Mouse (Mus musculus): ENCODE data around the gene Ooep. TPM values are rescaled to one million over a fixed set of nuclear protein-coding genes. Genes with fewer than 3 reads are reported as not detected.

The Ooep gene
- polyA plus RNA-seq (2015; fragmentation: Nextera tagmentation; extraction: Ambion mirVana), result 3.8 TPM in 2 replicates

DNA sequence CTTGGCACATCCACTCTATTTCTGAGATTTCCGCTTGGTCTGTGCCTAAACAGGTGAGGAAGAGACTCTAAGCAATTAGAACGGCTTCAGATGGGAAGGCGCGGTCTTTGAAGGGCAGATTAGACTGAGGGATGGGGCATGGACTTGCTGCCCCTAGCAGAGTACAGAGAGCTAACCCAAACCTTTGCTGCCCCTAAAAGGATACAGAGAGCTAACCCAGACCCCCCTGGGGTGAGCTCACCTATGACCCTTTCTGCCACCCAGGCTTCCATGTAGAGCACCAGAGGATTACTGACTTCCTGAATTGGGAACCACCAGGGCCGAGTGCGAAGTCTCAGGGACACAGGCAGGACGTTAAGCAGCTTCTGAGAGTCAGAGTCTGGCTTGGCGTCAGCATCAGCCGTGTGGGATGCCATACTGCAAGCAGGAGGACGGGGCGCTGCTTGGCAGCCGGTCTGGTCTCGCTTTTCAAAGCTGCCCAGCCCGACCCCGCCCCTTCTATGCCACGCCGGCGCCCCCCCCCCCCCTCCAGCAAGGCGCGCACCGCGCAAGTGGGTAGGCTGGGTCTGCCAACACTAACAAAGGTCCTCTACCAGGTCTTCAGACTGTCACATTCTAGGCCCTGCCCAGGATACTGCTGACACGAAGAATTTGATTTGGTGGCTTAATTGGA is at the start of gene Ooep:
Gene Ooep (minus strand): TSS at position 613 of the 673 bp plus-strand sequence.
- Histone ChIP-seq H3K27me3 (peaks cover 4% of the 10 kb centered on the region; the same call in 1 of the 2 replicates), H3K4me3 (peak within 1 kb of the TSS; percentile 41), H3K4me2 (replicated peaks) (peak within 1 kb of the TSS; percentile 74), H3K9me3 (no peaks in the 10 kb centered on the region), H3K27ac (no peak within 1 kb of the TSS), H3K9ac (peak within 1 kb of the TSS; percentile 58), H3K4me1 (peaks cover 11% of the 10 kb centered on the region), H3K36me3 (no peaks in the 10 kb centered on the region)
- WGBS, result 4% methylated on average over 20 of the region's 23 CpGs
- peak; percentile 82 for ATAC-seq (ENCODE audit: low FRiP score, low read depth)

DNA sequence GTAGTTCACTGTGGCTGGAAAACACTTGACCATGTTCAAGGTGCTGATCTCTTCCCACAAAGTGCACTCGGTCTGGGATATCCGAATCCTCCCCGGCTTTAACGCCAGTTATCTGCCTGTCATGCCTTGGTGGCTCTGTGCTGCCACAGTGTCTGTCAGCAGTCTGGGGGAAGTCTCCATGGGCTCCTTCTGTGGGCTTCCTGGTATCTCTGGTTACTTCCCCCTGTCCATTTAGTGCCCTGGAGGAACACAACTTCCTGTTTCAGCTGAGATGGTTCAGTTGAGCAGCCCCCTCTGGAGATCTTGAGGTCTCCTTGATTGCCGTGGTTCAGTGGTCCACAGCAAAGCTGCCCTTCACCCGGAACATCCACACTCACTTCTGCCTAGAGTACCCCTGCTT is 49.7 kb upstream of the Ooep start:
- ATAC-seq (ENCODE audit: low FRiP score, low read depth), result no peak
- WGBS, result 82% methylated on average over 6 of the region's 6 CpGs
- H3K27ac ChIP-seq, result no peak overlapping the region
- H3K27me3 ChIP-seq, result no peaks in the 10 kb centered on the region
- H3K4me1 ChIP-seq, result no peaks in the 10 kb centered on the region
- no peaks in the 10 kb centered on the region for H3K9me3 ChIP-seq
- H3K36me3 ChIP-seq, result no peaks in the 10 kb centered on the region
- H3K9ac ChIP-seq, result no peak overlapping the region
- H3K4me2 ChIP-seq (replicated peaks), result no peak overlapping the region
- no peak overlapping the region for H3K4me3 ChIP-seq

DNA sequence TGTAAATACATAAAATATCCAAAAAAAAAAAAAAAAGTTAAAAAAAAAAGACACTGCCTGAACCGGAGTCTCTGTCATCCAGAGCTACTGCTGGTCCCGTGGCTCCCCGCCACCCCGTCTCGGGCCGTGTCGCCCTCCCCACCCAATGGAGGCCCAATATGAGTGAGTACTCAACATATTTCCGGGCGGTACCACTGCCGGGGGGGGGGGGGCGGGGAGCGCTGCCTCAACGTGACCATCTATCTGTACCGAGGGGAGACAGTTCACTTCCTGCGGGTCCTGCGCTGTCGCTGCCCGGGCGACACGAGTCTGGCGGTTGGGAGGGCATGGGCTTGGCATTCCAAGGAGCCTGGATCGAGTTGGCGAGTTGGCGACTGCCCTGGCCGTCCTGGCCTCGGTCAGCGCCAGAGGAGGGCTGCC is 48.8 kb upstream of the Ooep start:
- ATAC-seq (ENCODE audit: low FRiP score, low read depth), result peak; percentile 44; the same call in 1 of the 2 replicates
- Histone ChIP-seq H3K4me2 (replicated peaks) (peak overlapping the region; percentile 67), H3K27me3 (no peaks in the 10 kb centered on the region), H3K4me1 (no peaks in the 10 kb centered on the region), H3K36me3 (no peaks in the 10 kb centered on the region), H3K4me3 (peak overlapping the region; percentile 37), H3K27ac (no peak overlapping the region), H3K9ac (peak overlapping the region; percentile 56), H3K9me3 (no peaks in the 10 kb centered on the region)
- 18% methylated on average over 27 of the region's 27 CpGs for WGBS

- Histone ChIP-seq H3K4me2 (replicated peaks) (no peak overlapping the region), H3K27me3 (peaks cover 26% of the 10 kb centered on the region), H3K4me1 (no peaks in the 10 kb centered on the region), H3K9me3 (no peaks in the 10 kb centered on the region), H3K27ac (no peak overlapping the region), H3K36me3 (no peaks in the 10 kb centered on the region), H3K9ac (no peak overlapping the region), H3K4me3 (no peak overlapping the region)
- ATAC-seq (ENCODE audit: low FRiP score, low read depth), result no peak
- WGBS, result 90% methylated on average over 7 of the region's 7 CpGs
These were observed 23.1 kb upstream of the Ooep start for GRCm38 (mm10) chr9:78401596-78401995.

DNA sequence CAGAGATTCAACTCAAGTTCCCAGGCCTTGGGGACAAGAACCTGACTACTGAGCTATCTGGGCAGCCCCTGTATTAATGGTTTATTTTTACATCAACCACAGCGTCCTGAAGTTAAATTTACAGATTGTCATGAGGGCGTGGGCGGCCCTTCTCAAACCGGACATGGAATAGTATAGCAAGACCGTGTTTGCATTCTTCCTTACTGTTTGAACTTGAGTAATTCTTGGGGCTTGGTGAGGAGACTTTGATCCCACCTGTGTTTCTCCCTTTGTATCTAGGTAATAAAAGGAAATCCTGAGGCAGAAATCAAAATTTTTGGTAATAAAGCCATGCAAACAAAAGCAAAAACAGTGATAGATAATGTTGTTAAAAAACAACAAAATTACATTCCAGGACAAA is 22.0 kb upstream of the Ooep start:
- WGBS, result 83% methylated on average over 5 of the region's 5 CpGs
- H3K9ac ChIP-seq, result no peak overlapping the region
- H3K27ac ChIP-seq, result no peak overlapping the region
- H3K4me1 ChIP-seq, result 0 out of 2 replicates have a peak, but pooled peaks cover 7% of the 10 kb centered on the region
- ATAC-seq (ENCODE audit: low FRiP score, low read depth), result no peak
- H3K36me3 ChIP-seq, result no peaks in the 10 kb centered on the region
- no peaks in the 10 kb centered on the region for H3K9me3 ChIP-seq
- H3K4me2 ChIP-seq (replicated peaks), result no peak overlapping the region
- H3K4me3 ChIP-seq, result no peak overlapping the region
- H3K27me3 ChIP-seq, result peaks cover 36% of the 10 kb centered on the region

DNA sequence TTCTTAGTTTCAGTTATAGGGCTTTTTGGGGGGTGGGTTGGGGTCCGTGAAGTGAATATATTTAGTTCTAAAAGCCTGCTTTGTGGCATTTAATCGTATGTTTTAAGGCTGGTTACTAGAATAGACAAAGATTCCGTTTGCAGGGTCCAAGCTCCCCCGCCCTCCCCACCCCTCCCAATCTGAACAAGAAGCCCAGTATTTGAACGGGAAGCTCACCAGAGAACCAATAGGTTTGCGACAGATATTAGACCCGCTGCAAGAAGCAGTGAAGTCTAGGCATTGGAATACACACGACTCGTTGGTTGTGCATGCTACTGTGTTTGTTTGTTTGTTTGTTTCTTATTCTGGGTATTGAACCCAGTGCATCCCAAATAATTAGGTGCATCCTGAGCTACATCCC is 18.0 kb upstream of the Ooep start:
- Histone ChIP-seq H3K36me3 (no peaks in the 10 kb centered on the region), H3K4me1 (0 out of 2 replicates have a peak, but pooled peaks cover 8% of the 10 kb centered on the region), H3K27ac (no peak overlapping the region), H3K9ac (no peak overlapping the region; the same call in 1 of the 2 replicates), H3K27me3 (peaks cover 75% of the 10 kb centered on the region), H3K4me2 (replicated peaks) (peak overlapping the region; percentile 67), H3K9me3 (no peaks in the 10 kb centered on the region), H3K4me3 (peak overlapping the region; percentile 46)
- no peak for ATAC-seq (ENCODE audit: low FRiP score, low read depth)
- 53% methylated on average over 9 of the region's 9 CpGs for WGBS

- Histone ChIP-seq H3K4me2 (replicated peaks) (peak within 1 kb of the TSS; percentile 67), H3K4me1 (0 out of 2 replicates have a peak, but pooled peaks cover 8% of the 10 kb centered on the region), H3K4me3 (peak within 1 kb of the TSS; percentile 46), H3K9ac (peak within 1 kb of the TSS; percentile 59), H3K27me3 (peaks cover 82% of the 10 kb centered on the region), H3K9me3 (no peaks in the 10 kb centered on the region), H3K36me3 (no peaks in the 10 kb centered on the region), H3K27ac (no peak within 1 kb of the TSS)
- WGBS, result 3% methylated on average over 86 of the region's 93 CpGs
- ATAC-seq (ENCODE audit: low FRiP score, low read depth), result peak; percentile 90
These were observed 17.3 kb upstream of the Ooep start, which contains the start of gene Ddx43 for GRCm38 (mm10) chr9:78395630-78396351. Gene Ddx43, plus strand, starts transcription at chr9:78395777.

- WGBS, result 32% methylated on average over 11 of the region's 11 CpGs
These were observed 16.7 kb upstream of the Ooep start for GRCm38 (mm10) chr9:78395244-78395629.

GRCm38 (mm10) chr9:78394602-78395001 is 16.1 kb upstream of the Ooep start:
- peaks cover 83% of the 10 kb centered on the region for H3K27me3 ChIP-seq
- ATAC-seq (ENCODE audit: low FRiP score, low read depth), result no peak

More at GRCm38 (mm10) chr9:78395244-78395629, 16.7 kb upstream of the Ooep start:
- Histone ChIP-seq H3K9ac (no peak overlapping the region), H3K4me3 (peak overlapping the region; percentile 46), H3K4me1 (0 out of 2 replicates have a peak, but pooled peaks cover 8% of the 10 kb centered on the region), H3K36me3 (no peaks in the 10 kb centered on the region), H3K9me3 (no peaks in the 10 kb centered on the region), H3K4me2 (replicated peaks) (peak overlapping the region; percentile 67), H3K27me3 (peaks cover 84% of the 10 kb centered on the region), H3K27ac (no peak overlapping the region)
- no peak for ATAC-seq (ENCODE audit: low FRiP score, low read depth)

DNA sequence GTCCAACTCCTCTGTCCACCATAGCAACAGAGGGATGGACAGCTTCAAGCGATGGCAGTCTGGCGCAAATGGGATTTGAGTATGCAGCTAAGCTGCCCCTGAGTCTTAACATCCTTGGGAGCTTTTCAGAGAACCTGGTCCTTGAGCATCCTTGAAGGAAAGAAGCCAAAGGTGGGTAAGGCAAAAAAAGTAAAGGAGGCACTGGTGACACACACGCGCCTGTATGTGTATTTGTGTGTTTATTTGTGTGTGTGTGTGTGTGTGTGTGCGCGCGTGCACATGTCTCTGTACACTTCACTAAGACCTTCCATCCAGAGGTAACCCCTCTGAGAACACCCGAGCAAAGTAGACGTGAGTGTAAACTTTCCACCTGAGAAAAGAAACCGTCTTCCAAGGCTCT is 15.2 kb upstream of the Ooep start:
- Histone ChIP-seq H3K27me3 (peaks cover 76% of the 10 kb centered on the region), H3K27ac (no peak overlapping the region), H3K9me3 (no peaks in the 10 kb centered on the region), H3K4me2 (replicated peaks) (no peak overlapping the region), H3K9ac (no peak overlapping the region), H3K4me1 (0 out of 2 replicates have a peak, but pooled peaks cover 8% of the 10 kb centered on the region), H3K4me3 (no peak overlapping the region), H3K36me3 (no peaks in the 10 kb centered on the region)
- 88% methylated on average over 10 of the region's 10 CpGs for WGBS
- ATAC-seq (ENCODE audit: low FRiP score, low read depth), result no peak

More at GRCm38 (mm10) chr9:78394602-78395001, 16.1 kb upstream of the Ooep start:
- 0 out of 2 replicates have a peak, but pooled peaks cover 8% of the 10 kb centered on the region for H3K4me1 ChIP-seq
- 57% methylated on average over 7 of the region's 7 CpGs for WGBS
- H3K27ac ChIP-seq, result no peak overlapping the region
- no peak overlapping the region for H3K4me3 ChIP-seq
- H3K9me3 ChIP-seq, result no peaks in the 10 kb centered on the region
- no peak overlapping the region for H3K9ac ChIP-seq
- H3K36me3 ChIP-seq, result no peaks in the 10 kb centered on the region
- H3K4me2 ChIP-seq (replicated peaks), result no peak overlapping the region

DNA sequence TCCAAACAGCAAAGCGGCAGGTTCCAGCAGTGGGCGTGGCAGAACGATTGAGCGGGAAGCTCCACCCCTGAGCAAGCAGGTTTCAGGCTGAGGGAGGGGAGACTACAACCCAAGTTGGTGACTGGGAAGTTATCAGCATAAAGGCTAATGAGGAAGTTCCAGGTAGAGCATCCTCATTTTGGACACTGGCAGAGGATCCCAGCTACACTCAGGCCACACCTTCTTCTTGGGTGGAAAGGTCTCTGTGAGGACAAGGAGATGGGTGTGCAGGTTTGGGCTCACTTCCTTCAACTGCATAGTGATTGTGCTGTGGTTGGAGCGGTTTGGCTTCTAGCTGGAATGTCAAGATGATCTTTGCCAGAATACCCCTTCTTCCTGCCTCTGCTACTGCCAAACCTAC is 11.5 kb upstream of the Ooep start:
- ATAC-seq (ENCODE audit: low FRiP score, low read depth), result no peak
- H3K4me1 ChIP-seq, result no peaks in the 10 kb centered on the region
- peaks cover 41% of the 10 kb centered on the region for H3K27me3 ChIP-seq
- no peak overlapping the region for H3K27ac ChIP-seq
- H3K4me3 ChIP-seq, result no peak overlapping the region
- H3K4me2 ChIP-seq (replicated peaks), result no peak overlapping the region
- 46% methylated on average over 5 of the region's 5 CpGs for WGBS
- no peak overlapping the region for H3K9ac ChIP-seq
- no peaks in the 10 kb centered on the region for H3K36me3 ChIP-seq
- no peaks in the 10 kb centered on the region for H3K9me3 ChIP-seq

GRCm38 (mm10) chr9:78386947-78387346 is 8.4 kb upstream of the Ooep start:
- 86% methylated on average over 7 of the region's 7 CpGs for WGBS
- no peak overlapping the region for H3K9ac ChIP-seq
- H3K4me1 ChIP-seq, result no peaks in the 10 kb centered on the region
- no peak for ATAC-seq (ENCODE audit: low FRiP score, low read depth)
- no peaks in the 10 kb centered on the region for H3K9me3 ChIP-seq
- H3K4me2 ChIP-seq (replicated peaks), result no peak overlapping the region
- no peak overlapping the region for H3K27ac ChIP-seq
- H3K27me3 ChIP-seq, result peaks cover 11% of the 10 kb centered on the region
- H3K36me3 ChIP-seq, result no peaks in the 10 kb centered on the region
- no peak overlapping the region for H3K4me3 ChIP-seq
